Mouse (Mus musculus): Measurements from ENCODE around the gene 1700008O03Rik. TPM values are rescaled to one million over a fixed set of nuclear protein-coding genes. Genes with fewer than 3 reads are reported as not detected.

Gene 1700008O03Rik
- polyA plus RNA-seq, 1 experiment from 2014 or later: 0.86 TPM

DNA sequence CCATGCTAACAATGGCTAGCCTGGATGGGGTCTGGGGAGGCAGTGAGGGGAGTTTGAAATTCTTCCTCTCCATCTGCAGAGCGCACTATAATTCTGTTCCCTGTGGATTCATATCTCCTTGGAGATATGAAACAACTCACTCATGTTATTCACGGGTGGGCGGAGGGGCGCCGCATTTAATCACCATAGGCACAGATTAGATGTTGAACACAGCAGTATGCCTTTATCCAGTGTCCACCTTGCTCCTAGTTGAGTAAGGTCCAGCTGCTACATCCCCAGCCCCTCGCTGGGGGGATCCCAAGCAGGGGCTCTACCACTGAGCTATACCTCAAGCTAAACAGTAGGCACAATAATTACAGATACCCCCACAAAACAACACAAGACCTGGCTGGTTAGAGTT is 30.2 kb downstream of the 1700008O03Rik start:
- Histone ChIP-seq H3K27me3 (replicated peaks; ENCODE audit: control insufficient read depth, insufficient read depth, low read length) (peaks cover 66% of the 10 kb centered on the region), H3K4me2 (ENCODE audit: low read length) (no peak overlapping the region), H3K4me3 (ENCODE audit: low read depth, low read length) (no peak overlapping the region), H3K9ac (ENCODE audit: low read length) (no peak overlapping the region), H3K36me3 (ENCODE audit: control insufficient read depth, insufficient read depth, low read length) (0 out of 2 replicates have a peak, but pooled peaks cover 7% of the 10 kb centered on the region), H3K27ac (ENCODE audit: low read depth, low read length) (no peak overlapping the region), H3K4me1 (ENCODE audit: control insufficient read depth, insufficient read depth, low read length) (peaks cover 15% of the 10 kb centered on the region), H3K9me3 (replicated peaks; ENCODE audit: control insufficient read depth, low read length) (no peaks in the 10 kb centered on the region)
- no peak for ATAC-seq
- DNase-seq (ENCODE audit: low spot score): no peak
- WGBS: 55% methylated on average over 6 of the region's 6 CpGs

DNA sequence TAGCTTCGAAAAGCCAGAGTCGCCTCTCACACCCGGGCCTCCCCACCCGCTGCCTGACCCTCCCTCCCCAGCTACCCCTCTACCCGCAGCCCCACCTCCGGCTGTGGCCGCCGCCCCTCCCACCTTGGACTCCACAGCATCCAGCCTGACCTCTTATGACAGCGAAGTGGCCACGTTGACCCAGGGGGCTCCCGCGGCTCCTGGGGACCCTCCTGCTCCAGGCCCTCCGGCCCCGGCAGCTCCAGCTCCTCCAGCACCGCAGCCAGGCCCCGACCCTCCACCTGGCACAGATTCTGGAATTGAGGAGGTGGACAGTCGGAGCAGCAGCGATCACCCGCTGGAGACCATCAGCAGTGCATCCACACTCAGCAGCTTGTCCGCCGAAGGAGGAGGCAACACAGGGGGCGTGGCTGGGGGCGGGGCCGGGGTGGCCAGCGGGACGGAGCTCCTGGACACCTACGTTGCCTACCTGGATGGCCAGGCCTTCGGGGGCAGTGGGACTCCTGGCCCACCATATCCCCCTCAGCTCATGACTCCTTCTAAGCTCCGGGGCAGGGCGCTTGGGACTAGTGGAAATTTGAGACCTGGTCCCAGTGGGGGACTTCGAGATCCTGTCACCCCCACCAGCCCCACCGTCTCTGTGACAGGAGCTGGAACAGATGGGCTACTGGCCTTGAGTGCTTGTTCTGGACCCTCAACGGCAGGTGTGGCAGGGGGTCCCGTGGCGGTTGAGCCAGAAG is 31.8 kb downstream of the 1700008O03Rik start:
- no peaks in the 10 kb centered on the region for H3K9me3 ChIP-seq (replicated peaks; ENCODE audit: control insufficient read depth, low read length)
- peaks cover 77% of the 10 kb centered on the region for H3K27me3 ChIP-seq (replicated peaks; ENCODE audit: control insufficient read depth, insufficient read depth, low read length)
- DNase-seq (ENCODE audit: low spot score) (no peak), ATAC-seq (no peak)
- H3K4me2 ChIP-seq (ENCODE audit: low read length): 0 out of 2 replicates have a peak overlapping the region, but pooled peaks have one; percentile 1
- H3K9ac ChIP-seq (ENCODE audit: low read length): no peak overlapping the region
- no peak overlapping the region for H3K4me3 ChIP-seq (ENCODE audit: low read depth, low read length)
- peaks cover 15% of the 10 kb centered on the region; the same call in 1 of the 2 replicates for H3K36me3 ChIP-seq (ENCODE audit: control insufficient read depth, insufficient read depth, low read length)
- peaks cover 10% of the 10 kb centered on the region for H3K4me1 ChIP-seq (ENCODE audit: control insufficient read depth, insufficient read depth, low read length)
- WGBS: 2% methylated on average over 35 of the region's 35 CpGs
- H3K27ac ChIP-seq (ENCODE audit: low read depth, low read length): no peak overlapping the region

DNA sequence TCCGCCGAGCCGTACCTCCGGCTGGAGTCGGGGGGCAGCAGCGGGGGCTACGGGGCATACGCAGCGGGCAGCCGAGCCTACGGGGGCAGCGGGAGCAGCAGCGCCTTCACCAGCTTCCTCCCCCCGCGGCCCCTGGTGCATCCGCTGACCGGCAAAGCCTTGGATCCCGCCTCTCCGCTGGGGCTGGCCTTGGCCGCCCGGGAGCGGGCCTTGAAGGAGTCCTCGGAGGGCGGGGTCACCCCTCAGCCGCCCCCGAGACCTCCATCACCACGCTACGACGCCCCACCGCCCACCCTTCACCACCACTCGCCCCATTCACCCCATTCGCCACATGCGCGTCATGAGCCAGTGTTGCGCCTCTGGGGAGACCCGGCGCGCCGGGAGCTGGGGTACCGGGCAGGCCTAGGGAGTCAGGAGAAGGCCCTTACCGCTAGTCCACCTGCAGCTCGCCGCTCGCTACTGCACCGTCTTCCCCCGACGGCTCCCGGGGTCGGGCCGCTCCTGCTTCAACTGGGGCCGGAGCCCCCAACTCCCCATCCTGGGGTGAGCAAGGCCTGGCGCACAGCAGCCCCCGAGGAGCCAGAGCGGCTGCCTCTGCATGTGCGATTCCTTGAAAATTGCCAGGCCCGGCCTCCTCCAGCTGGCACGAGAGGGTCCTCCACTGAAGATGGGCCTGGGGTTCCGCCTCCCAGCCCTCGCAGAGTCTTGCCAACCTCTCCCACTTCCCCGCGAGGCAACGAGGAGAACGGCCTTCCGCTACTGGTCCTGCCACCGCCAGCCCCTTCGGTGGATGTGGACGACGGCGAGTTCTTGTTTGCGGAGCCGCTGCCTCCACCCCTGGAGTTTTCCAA is 32.6 kb downstream of the 1700008O03Rik start:
- DNase-seq (ENCODE audit: low spot score) (peak; percentile 29), ATAC-seq (no peak)
- Histone ChIP-seq H3K4me3 (ENCODE audit: low read depth, low read length) (no peak overlapping the region; the same call in 1 of the 2 replicates), H3K4me1 (ENCODE audit: control insufficient read depth, insufficient read depth, low read length) (peaks cover 9% of the 10 kb centered on the region), H3K9me3 (replicated peaks; ENCODE audit: control insufficient read depth, low read length) (no peaks in the 10 kb centered on the region), H3K36me3 (ENCODE audit: control insufficient read depth, insufficient read depth, low read length) (peaks cover 15% of the 10 kb centered on the region; the same call in 1 of the 2 replicates), H3K4me2 (ENCODE audit: low read length) (peak overlapping the region; percentile 9; the same call in 1 of the 2 replicates), H3K9ac (ENCODE audit: low read length) (peak overlapping the region; percentile 50), H3K27ac (ENCODE audit: low read depth, low read length) (no peak overlapping the region), H3K27me3 (replicated peaks; ENCODE audit: control insufficient read depth, insufficient read depth, low read length) (peaks cover 77% of the 10 kb centered on the region)
- 2% methylated on average over 57 of the region's 71 CpGs for WGBS

DNA sequence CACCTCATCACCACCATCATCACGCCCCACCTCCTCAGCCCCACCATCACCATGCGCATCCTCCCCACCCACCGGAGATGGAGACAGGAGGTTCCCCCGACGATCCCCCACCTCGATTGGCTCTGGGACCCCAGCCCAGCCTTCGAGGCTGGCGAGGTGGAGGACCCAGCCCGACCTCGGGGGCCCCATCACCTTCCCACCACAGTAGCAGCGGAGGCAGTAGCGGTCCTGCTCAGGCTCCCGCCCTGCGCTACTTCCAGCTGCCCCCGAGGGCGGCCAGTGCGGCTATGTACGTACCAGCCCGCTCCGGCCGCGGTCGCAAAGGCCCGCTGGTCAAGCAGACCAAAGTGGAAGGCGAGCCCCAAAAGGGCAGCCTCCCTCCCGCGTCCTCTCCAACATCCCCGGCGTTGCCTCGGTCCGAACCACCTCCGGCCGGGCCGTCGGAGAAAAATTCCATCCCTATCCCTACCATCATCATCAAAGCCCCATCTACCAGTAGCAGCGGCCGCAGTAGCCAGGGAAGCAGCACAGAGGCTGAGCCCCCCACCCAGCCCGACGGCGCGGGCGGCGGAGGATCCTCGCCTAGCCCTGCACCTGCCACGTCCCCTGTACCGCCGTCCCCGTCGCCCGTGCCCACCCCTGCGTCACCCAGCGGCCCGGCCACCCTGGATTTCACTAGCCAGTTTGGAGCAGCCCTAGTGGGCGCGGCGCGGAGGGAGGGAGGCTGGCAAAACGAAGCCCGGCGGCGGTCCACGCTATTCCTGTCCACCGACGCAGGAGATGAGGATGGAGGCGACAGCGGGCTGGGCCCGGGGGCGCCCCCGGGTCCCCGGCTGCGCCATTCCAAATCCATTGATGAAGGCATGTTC is 33.5 kb downstream of the 1700008O03Rik start:
- Histone ChIP-seq H3K4me3 (ENCODE audit: low read depth, low read length) (no peak overlapping the region), H3K9ac (ENCODE audit: low read length) (peak overlapping the region; percentile 50), H3K27ac (ENCODE audit: low read depth, low read length) (no peak overlapping the region), H3K27me3 (replicated peaks; ENCODE audit: control insufficient read depth, insufficient read depth, low read length) (peaks cover 69% of the 10 kb centered on the region), H3K36me3 (ENCODE audit: control insufficient read depth, insufficient read depth, low read length) (peaks cover 22% of the 10 kb centered on the region; the same call in 1 of the 2 replicates), H3K9me3 (replicated peaks; ENCODE audit: control insufficient read depth, low read length) (no peaks in the 10 kb centered on the region), H3K4me2 (ENCODE audit: low read length) (no peak overlapping the region), H3K4me1 (ENCODE audit: control insufficient read depth, insufficient read depth, low read length) (peaks cover 7% of the 10 kb centered on the region)
- WGBS: 3% methylated on average over 69 of the region's 71 CpGs
- peak; percentile 24; the same call in 1 of the 2 replicates for ATAC-seq
- no peak for DNase-seq (ENCODE audit: low spot score)

DNA sequence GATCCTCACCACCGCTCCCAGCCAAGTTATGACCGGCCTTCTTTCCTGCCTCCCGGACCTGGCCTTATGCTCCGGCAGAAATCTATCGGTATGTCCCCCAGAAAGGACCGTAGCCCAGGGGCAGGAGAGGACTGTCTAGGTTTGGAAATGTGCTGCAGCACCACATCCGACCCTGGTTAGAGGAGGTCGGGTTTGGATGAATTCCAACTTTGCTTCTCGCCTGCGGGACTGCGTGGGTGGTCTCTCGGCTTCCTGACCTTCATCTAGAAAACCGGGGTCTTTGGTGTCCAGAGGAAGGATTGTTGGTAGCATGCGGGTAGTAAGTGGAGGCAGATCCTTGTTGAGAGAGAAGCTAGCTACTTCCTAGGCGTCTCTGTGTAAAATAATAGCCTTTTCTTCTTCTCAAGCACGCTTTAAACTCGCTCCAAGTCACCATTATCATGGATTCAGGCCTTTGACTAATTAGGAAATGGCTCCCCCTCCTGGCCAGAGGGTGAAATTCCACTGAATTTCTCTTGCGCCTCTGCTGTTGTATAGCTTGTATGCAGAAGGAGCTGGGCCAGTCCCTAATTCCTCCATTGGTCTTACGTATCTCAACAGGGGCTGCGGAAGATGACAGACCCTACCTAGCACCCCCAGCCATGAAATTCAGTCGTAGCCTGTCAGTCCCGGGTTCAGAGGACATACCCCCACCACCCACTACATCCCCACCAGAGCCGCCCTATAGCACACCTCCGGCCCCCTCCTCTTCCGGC is 34.5 kb downstream of the 1700008O03Rik start:
- ATAC-seq (peak; percentile 68), DNase-seq (ENCODE audit: low spot score) (peak; percentile 96)
- Histone ChIP-seq H3K27ac (ENCODE audit: low read depth, low read length) (no peak overlapping the region), H3K4me3 (ENCODE audit: low read depth, low read length) (peak overlapping the region; percentile 11; the same call in 1 of the 2 replicates), H3K4me2 (ENCODE audit: low read length) (peak overlapping the region; percentile 52), H3K4me1 (ENCODE audit: control insufficient read depth, insufficient read depth, low read length) (peaks cover 7% of the 10 kb centered on the region), H3K36me3 (ENCODE audit: control insufficient read depth, insufficient read depth, low read length) (peaks cover 26% of the 10 kb centered on the region), H3K9ac (ENCODE audit: low read length) (peak overlapping the region; percentile 48), H3K27me3 (replicated peaks; ENCODE audit: control insufficient read depth, insufficient read depth, low read length) (peaks cover 59% of the 10 kb centered on the region), H3K9me3 (replicated peaks; ENCODE audit: control insufficient read depth, low read length) (no peaks in the 10 kb centered on the region)
- 2% methylated on average over 25 of the region's 25 CpGs for WGBS

DNA sequence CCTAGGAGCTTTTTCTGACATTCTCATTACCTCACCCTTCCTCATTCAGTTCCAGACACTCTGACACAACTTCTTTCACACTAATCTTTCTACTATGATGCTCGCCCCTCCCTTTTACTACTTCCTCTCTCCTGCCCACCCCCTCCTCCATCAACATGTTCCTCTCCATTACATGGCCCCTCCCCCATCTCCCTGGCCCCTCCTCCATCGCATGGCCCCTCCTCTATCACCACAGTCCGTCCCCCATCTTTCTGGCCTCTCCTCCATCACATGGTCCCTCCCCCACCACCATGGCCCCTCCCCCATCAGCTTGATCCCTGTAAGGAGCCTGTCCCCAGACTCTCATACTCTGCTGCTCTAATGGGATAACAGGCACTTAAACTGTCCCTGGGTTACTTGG is 36.6 kb downstream of the 1700008O03Rik start:
- H3K27ac ChIP-seq (ENCODE audit: low read depth, low read length): no peak overlapping the region
- peaks cover 40% of the 10 kb centered on the region for H3K36me3 ChIP-seq (ENCODE audit: control insufficient read depth, insufficient read depth, low read length)
- peaks cover 39% of the 10 kb centered on the region for H3K27me3 ChIP-seq (replicated peaks; ENCODE audit: control insufficient read depth, insufficient read depth, low read length)
- no peak for ATAC-seq
- WGBS: 23% methylated on average over 3 of the region's 3 CpGs
- no peak overlapping the region for H3K4me2 ChIP-seq (ENCODE audit: low read length)
- H3K4me3 ChIP-seq (ENCODE audit: low read depth, low read length): no peak overlapping the region
- DNase-seq (ENCODE audit: low spot score): no peak
- H3K9me3 ChIP-seq (replicated peaks; ENCODE audit: control insufficient read depth, low read length): no peaks in the 10 kb centered on the region
- H3K9ac ChIP-seq (ENCODE audit: low read length): no peak overlapping the region
- peaks cover 7% of the 10 kb centered on the region for H3K4me1 ChIP-seq (ENCODE audit: control insufficient read depth, insufficient read depth, low read length)

DNA sequence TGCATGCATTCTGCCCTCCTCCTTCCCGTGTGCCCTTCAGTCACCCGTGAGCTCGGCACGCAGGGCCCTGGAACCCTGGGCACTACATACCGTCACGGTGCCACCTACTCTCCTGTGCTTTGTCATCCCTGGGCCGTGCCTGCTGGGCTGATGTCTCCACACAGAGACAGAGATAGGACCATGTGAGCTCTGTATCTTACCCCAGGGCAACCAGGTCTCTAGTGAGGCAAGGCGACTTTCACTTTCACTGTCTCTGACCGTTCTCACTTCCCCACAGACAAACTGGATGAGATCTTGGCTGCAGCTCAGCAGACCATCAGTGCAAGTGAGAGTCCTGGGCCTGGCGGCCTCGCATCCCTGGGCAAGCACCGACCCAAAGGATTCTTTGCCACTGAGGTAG is 41.0 kb downstream of the 1700008O03Rik start:
- Histone ChIP-seq H3K9ac (ENCODE audit: low read length) (no peak overlapping the region), H3K27me3 (replicated peaks; ENCODE audit: control insufficient read depth, insufficient read depth, low read length) (peaks cover 3% of the 10 kb centered on the region), H3K4me2 (ENCODE audit: low read length) (no peak overlapping the region), H3K9me3 (replicated peaks; ENCODE audit: control insufficient read depth, low read length) (no peaks in the 10 kb centered on the region), H3K4me1 (ENCODE audit: control insufficient read depth, insufficient read depth, low read length) (no peaks in the 10 kb centered on the region), H3K36me3 (ENCODE audit: control insufficient read depth, insufficient read depth, low read length) (peaks cover 38% of the 10 kb centered on the region), H3K27ac (ENCODE audit: low read depth, low read length) (no peak overlapping the region), H3K4me3 (ENCODE audit: low read depth, low read length) (no peak overlapping the region)
- no peak for DNase-seq (ENCODE audit: low spot score)
- no peak for ATAC-seq
- 81% methylated on average over 12 of the region's 12 CpGs for WGBS
